In genomic region chr19:29805917-29806785, GRCm38 (mm10) we compare ENCODE assay signal across 8 mouse cellular contexts. TPM values are rescaled to one million over a fixed set of nuclear protein-coding genes. Genes with fewer than 3 reads are reported as not detected.
DNase-seq lines count a peak whose midpoint lies in the region; ATAC-seq lines count a peak whose summit lies in the region.

TSS of gene 9930021J03Rik (minus strand) at chr19:29805989.

- DNase-seq in T-cell, adult 2 months (ENCODE audit: low spot score) = peak; percentile 99
- peak; percentile 98 for DNase-seq in cerebellum, postnatal 36 days
- DNase-seq in frontal cortex, postnatal 36 days (ENCODE audit: low spot score in 2 of 2) = peak; percentile 98 to 99
- peak; percentile 94 for DNase-seq in left cerebral cortex, adult 11 months (ENCODE audit: low spot score)
- peak; percentile 99 for DNase-seq in lung, postnatal 4 days
- DNase-seq in retina, postnatal 7 days (ENCODE audit: low read depth, low spot score) = peak; percentile 99
- peak; percentile 94 for DNase-seq in urinary bladder, adult 2 months (ENCODE audit: low spot score)

- H3K9me3 ChIP-seq in hindbrain, embryonic 15.5 days = no peaks in the 10 kb centered on the region

- no peaks in the 10 kb centered on the region for H3K27me3 ChIP-seq in hindbrain, embryonic 15.5 days

- ATAC-seq in hindbrain, embryonic 15.5 days (ENCODE audit: low FRiP score, low read depth) = peak; percentile 95

- under 1% methylated on average over 63 of the region's 95 CpGs for WGBS in hindbrain, embryonic 15.5 days

- H3K27ac ChIP-seq in hindbrain, embryonic 15.5 days (replicated peaks) = peak within 1 kb of the TSS; percentile 98

- peak within 1 kb of the TSS; percentile 79 for H3K9ac ChIP-seq in hindbrain, embryonic 15.5 days

- peak within 1 kb of the TSS; percentile 73 for H3K4me2 ChIP-seq in hindbrain, embryonic 15.5 days

- H3K4me3 ChIP-seq in hindbrain, embryonic 15.5 days = peak within 1 kb of the TSS; percentile 83

- peaks cover 25% of the 10 kb centered on the region for H3K36me3 ChIP-seq in hindbrain, embryonic 15.5 days

- H3K4me1 ChIP-seq in hindbrain, embryonic 15.5 days (replicated peaks) = peaks cover 43% of the 10 kb centered on the region

RNA-seq across cellular contexts. Expression of gene 9930021J03Rik, which starts in this region (rescaled TPM):
- 5.5 and 6.0 TPM in 2 replicates for polyA plus RNA-seq in hindbrain, embryonic 15.5 days (2015; fragmentation: Nextera tagmentation; extraction: Ambion mirVana)
- polyA plus RNA-seq in urinary bladder, adult 2 months (2012; rRNA removed) = 17.4 and 19.8 TPM in 2 replicates

Comparison
In these comparisons a context has a peak if more than half of its experiments do, and no peak if none do; other contexts are left out.
1. Peak in every context shown above with its lines: DNase-seq, ATAC-seq, H3K4me3 ChIP-seq and H3K27ac ChIP-seq.